10 mouse cellular contexts compared by ENCODE assay signal in the genomic region with DNA sequence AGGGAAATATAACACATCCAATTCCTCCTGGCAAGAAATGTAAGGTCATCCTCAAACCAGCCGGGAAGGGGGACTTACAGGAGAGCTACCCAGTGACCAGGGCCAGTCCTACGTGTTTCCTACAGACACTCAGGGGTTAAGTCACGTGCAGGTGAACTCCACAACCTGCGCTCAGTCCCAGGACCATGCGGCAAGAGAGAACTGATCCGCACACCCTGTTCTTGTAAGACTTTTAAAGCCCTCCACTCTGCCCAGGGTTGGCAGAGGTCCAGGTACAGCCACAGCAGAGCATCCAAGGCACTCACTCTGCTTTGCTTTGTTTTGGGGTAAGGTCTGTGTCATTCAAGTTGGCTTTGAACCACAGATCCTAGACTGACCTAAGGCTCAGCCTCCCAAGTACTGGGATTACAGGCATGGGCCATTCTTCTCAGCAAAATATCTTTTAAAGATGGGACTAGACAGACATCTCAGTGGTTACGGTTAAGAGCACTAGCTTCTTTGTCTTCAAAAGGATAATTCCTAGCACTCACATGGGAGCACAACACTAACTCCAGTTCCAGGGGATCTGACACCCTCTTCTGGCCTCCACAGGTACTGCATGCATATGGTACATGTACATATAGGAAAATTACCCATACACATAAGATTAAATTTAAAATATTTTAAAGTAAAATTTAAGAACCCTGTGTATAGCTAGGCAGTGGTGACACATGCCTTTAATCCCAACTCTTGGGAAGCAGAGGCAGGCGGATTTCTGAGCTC. TPM values are rescaled to one million over a fixed set of nuclear protein-coding genes. Genes with fewer than 3 reads are reported as not detected.
DNase-seq lines count a peak whose midpoint lies in the region; ATAC-seq and TF ChIP-seq lines count a peak whose summit lies in the region.
"Had no signal": no experiment of that assay in that cellular context is flagged by ENCODE, and none has a peak within 500 bp of the region (broad histone marks: within the 10 kb centered on the region; RNA-seq: fewer than 3 reads in every experiment).

No protein-coding gene starts in this region.

- no peak for ATAC-seq in hindbrain, embryonic 11.5 days (ENCODE audit: low FRiP score)
- no peak for ATAC-seq in hindbrain, embryonic 16.5 days
- 0 out of 2 replicates have a peak, but pooled peaks have one; percentile 53 for ATAC-seq in erythroblast, adult 5-6 weeks (replicated peaks; ENCODE audit: low FRiP score, poor library complexity, severe bottlenecking)
- ATAC-seq: intestine, embryonic 15.5 days had no signal

- no peak for TF ChIP-seq CTCF in thymus, adult 2 months (IDR thresholded peaks at IDR 0.05; ENCODE audit: borderline replicate concordance, control insufficient read depth, extremely low read depth, insufficient read depth, low read length, poor library complexity)

- WGBS in hindbrain, embryonic 11.5 days = 90% methylated on average over 8 of the region's 8 CpGs
- WGBS in hindbrain, embryonic 16.5 days = 90% methylated on average over 8 of the region's 8 CpGs
- WGBS in thymus, adult 2 months = 96% methylated on average over 8 of the region's 8 CpGs

- no peaks in the 10 kb centered on the region for H3K36me3 ChIP-seq in hindbrain, embryonic 11.5 days (ENCODE audit: control insufficient read depth, insufficient read depth, low read length)
- no peaks in the 10 kb centered on the region for H3K36me3 ChIP-seq in hindbrain, embryonic 16.5 days (ENCODE audit: control insufficient read depth, insufficient read depth, low read length)
- H3K36me3 ChIP-seq in thymus, adult 2 months (ENCODE audit: control insufficient read depth, insufficient read depth, low read length) = no peaks in the 10 kb centered on the region
- H3K36me3 ChIP-seq: intestine, embryonic 15.5 days had no signal

- no peak overlapping the region for H3K4me3 ChIP-seq in hindbrain, embryonic 11.5 days (ENCODE audit: low read depth, low read length)
- H3K4me3 ChIP-seq in hindbrain, embryonic 16.5 days (ENCODE audit: low read length) = no peak overlapping the region
- no peak overlapping the region for H3K4me3 ChIP-seq in thymus, adult 2 months (ENCODE audit: control insufficient read depth, insufficient read depth, low read length)
- H3K4me3 ChIP-seq: intestine, embryonic 15.5 days had no signal

- DNase-seq in hindbrain, embryonic 11.5 days (ENCODE audit: low spot score) = peak; percentile 33
- peak; percentile 39 for DNase-seq in thymus, adult 2 months
- DNase-seq in thymus, adult 18-20 months = no peak
- peak; percentile 26 to 35 for DNase-seq in thymus, postnatal 36 days
- DNase-seq in natural killer cell, adult 2 months (ENCODE audit: low spot score in 2 of 2) = no peak
- no peak for DNase-seq in right cerebral cortex, postnatal 25 days

- H3K9ac ChIP-seq in hindbrain, embryonic 11.5 days (ENCODE audit: low read depth, low read length) = no peak overlapping the region
- H3K9ac ChIP-seq in hindbrain, embryonic 16.5 days (ENCODE audit: low read depth, low read length) = no peak overlapping the region
- H3K9ac ChIP-seq: intestine, embryonic 15.5 days had no signal

- no peak for TF ChIP-seq POLR2A in thymus, adult 2 months (IDR thresholded peaks at IDR 0.05; ENCODE audit: control insufficient read depth, extremely low read depth, insufficient read depth, low read length, poor library complexity)

- H3K27ac ChIP-seq in hindbrain, embryonic 11.5 days (ENCODE audit: low read depth, low read length) = no peak overlapping the region
- no peak overlapping the region for H3K27ac ChIP-seq in hindbrain, embryonic 16.5 days (ENCODE audit: low read depth, low read length)
- no peak overlapping the region for H3K27ac ChIP-seq in thymus, adult 2 months (ENCODE audit: control insufficient read depth, insufficient read depth, low read length)
- H3K27ac ChIP-seq: intestine, embryonic 15.5 days; macrophage had no signal

- H3K4me2 ChIP-seq in hindbrain, embryonic 11.5 days (replicated peaks; ENCODE audit: low read depth, low read length) = no peak overlapping the region
- H3K4me2 ChIP-seq in hindbrain, embryonic 16.5 days (ENCODE audit: low read length) = no peak overlapping the region
- H3K4me2 ChIP-seq: intestine, embryonic 15.5 days had no signal

- no peaks in the 10 kb centered on the region for H3K27me3 ChIP-seq in hindbrain, embryonic 11.5 days (ENCODE audit: control insufficient read depth, insufficient read depth, low read length)
- H3K27me3 ChIP-seq in hindbrain, embryonic 16.5 days (replicated peaks; ENCODE audit: control insufficient read depth, insufficient read depth, low read length) = no peaks in the 10 kb centered on the region
- H3K27me3 ChIP-seq in thymus, adult 2 months (ENCODE audit: control insufficient read depth, insufficient read depth, low read length) = no peaks in the 10 kb centered on the region
- H3K27me3 ChIP-seq: intestine, embryonic 15.5 days had no signal

- no peaks in the 10 kb centered on the region for H3K4me1 ChIP-seq in hindbrain, embryonic 11.5 days (replicated peaks; ENCODE audit: control insufficient read depth, insufficient read depth, low read length)
- peaks cover 11% of the 10 kb centered on the region for H3K4me1 ChIP-seq in hindbrain, embryonic 16.5 days (ENCODE audit: control insufficient read depth, insufficient read depth, low read depth, low read length)
- peaks cover 13% of the 10 kb centered on the region for H3K4me1 ChIP-seq in thymus, adult 2 months (replicated peaks; ENCODE audit: control insufficient read depth, insufficient read depth, low read length)

- no peaks in the 10 kb centered on the region for H3K9me3 ChIP-seq in hindbrain, embryonic 11.5 days (ENCODE audit: control insufficient read depth, low read length)
- no peaks in the 10 kb centered on the region for H3K9me3 ChIP-seq in hindbrain, embryonic 16.5 days (ENCODE audit: control insufficient read depth, low read length)
- H3K9me3 ChIP-seq: intestine, embryonic 15.5 days had no signal

RNA-seq across cellular contexts. Expression of a gene that starts 8.9 kb away (rescaled TPM):
- polyA plus RNA-seq in hindbrain, embryonic 11.5 days (2014; fragmentation: Nextera tagmentation; extraction: Ambion mirVana) = 11.4 and 14.6 TPM in 2 replicates
- 40.8 and 44.5 TPM in 2 replicates for polyA plus RNA-seq in hindbrain, embryonic 16.5 days (2015; fragmentation: Nextera tagmentation; extraction: Ambion mirVana)
- polyA plus RNA-seq in thymus, adult 2 months (2012; rRNA removed) = 50.8 and 51.7 TPM in 2 replicates
- total RNA-seq in erythroblast, adult 5-6 weeks (2015; ENCODE audit: low replicate concordance) = 4.0 and 7.5 TPM in 2 replicates
- total RNA-seq in erythroblast, adult 5-6 weeks (2017; ENCODE audit: low replicate concordance) = 2.5 and 5.7 TPM in 2 replicates

Comparison
In these comparisons a context has a peak if more than half of its experiments do, and no peak if none do; other contexts are left out.
1. DNase-seq: peak in hindbrain, embryonic 11.5 days (single experiment), thymus, adult 2 months (single experiment) and thymus, postnatal 36 days (2 of 2); none in thymus, adult 18-20 months (0 of 2), natural killer cell, adult 2 months (0 of 2) and right cerebral cortex, postnatal 25 days (single experiment).